Mouse (Mus musculus): ENCODE data around the gene Uhrf1bp1. TPM values are rescaled to one million over a fixed set of nuclear protein-coding genes. Genes with fewer than 3 reads are reported as not detected.

The Uhrf1bp1 gene
- polyA plus RNA-seq, 1 experiment, result 16.7 TPM

DNA sequence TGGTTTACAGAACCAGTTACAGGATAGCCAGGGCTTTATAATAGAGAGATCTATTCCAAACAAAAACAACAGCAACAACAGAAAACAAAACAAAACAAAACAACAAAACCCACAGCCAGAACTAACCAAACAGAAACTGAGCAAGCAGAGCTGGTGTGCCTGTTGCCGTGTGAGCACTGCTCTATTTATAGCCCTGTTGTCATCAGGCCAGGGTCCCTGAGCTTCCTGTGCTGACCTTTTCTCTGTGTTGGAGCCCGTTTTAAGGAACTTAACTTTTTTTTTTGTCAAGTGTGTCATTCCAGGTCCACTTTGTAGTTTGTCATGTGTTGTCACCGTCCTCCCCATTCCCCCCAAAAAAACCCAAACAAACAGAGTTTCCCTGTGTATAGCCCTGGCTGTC is 5.2 kb upstream of the Uhrf1bp1 start:
- TF ChIP-seq CTCF (IDR thresholded peaks at IDR 0.05; ENCODE audit: borderline replicate concordance, extremely low read depth, insufficient read depth, insufficient read length), result no peak
- no peak for TF ChIP-seq POLR2A (IDR thresholded peaks at IDR 0.05; ENCODE audit: borderline replicate concordance, extremely low read depth, insufficient read depth, insufficient read length, poor library complexity, severe bottlenecking)
- DNase-seq (ENCODE audit: low read depth), result no peak

DNA sequence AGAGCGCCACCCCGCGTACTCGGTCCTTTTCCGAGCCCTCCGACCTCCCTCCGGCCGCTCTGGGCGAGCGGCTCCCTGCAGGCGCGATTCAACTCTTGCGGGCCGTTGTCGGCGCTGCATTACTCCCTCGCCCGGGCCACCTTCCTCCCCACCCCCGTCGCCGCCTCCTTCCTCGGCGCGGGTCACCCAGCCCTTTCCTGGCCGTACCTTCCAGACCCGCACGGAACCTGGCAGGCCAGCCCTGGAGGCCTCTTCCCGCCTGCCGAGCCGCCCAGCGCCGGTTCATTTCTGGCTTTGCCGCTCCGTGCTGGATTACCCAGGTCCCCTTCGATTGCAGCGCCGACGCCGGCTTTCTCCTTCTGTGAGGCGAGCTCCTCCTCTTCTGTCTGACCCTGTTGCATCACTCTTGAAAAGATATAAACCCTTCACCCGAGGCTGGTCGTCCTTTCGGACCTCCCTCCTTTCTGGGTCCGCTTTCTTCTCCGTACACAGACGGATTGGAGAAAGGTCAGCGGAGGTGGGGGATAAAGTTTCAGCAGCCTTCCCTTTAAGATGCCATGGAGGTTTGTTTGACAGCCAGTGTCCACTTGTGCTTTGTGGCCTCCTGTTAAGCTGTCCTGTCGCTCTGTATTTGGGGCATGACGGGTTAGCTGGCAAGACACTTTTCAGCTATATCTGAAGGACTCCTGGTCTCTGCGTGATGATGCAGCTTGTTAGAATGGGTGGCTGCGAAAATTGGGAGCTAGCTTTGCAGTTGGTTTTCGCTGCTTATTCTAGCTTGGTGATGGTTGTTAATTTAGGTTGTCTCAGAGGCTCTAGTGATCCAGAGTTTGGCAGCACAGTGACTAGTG is 782 bp downstream of the Uhrf1bp1 start:
- TF ChIP-seq POLR2A (IDR thresholded peaks at IDR 0.05; ENCODE audit: borderline replicate concordance, extremely low read depth, insufficient read depth, insufficient read length, poor library complexity, severe bottlenecking), result no peak
- DNase-seq (ENCODE audit: low read depth), result peak; percentile 70

DNA sequence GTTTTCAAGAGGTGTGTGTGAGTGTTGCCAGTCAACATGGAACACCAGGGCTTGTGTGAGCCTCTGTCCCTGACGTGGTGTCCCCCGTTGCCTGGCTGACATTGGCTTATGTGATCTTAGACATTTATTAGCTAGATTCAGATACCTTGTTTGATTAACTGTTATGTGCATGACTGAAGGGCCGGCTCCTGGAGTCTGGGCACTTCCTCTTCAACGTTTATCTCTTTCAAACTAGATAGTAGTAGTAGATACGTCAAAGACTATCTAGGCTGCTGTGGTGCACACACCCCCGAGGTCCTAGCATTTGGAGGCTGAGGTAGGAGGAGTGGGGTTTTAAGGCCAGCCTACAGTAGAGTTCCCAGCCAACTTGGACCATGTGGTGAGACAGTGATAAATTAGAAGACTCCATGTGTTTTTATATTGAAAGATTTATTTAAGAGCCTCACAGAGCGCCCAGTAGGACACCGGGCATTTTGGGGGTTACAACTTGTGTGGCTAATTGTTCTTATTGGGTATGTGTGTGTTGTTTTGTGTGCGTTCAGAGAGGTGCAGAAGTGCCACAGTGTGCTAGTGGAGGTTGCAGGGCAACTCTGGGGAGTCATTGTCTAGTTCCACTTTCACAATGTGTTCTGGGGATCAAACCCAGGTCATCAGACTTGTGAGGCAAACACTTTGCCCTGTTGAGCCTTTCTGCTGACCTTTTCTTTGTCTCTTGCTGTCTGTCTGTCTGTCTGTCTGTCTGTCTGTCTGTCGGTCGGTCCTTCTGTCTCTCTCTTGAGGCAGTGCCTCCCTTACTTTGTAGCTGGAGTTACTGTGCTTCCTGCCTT is 1.6 kb downstream of the Uhrf1bp1 start:
- TF ChIP-seq CTCF (IDR thresholded peaks at IDR 0.05; ENCODE audit: borderline replicate concordance, extremely low read depth, insufficient read depth, insufficient read length) (no peak), POLR2A (IDR thresholded peaks at IDR 0.05; ENCODE audit: borderline replicate concordance, extremely low read depth, insufficient read depth, insufficient read length, poor library complexity, severe bottlenecking) (no peak)
- DNase-seq (ENCODE audit: low read depth), result no peak

DNA sequence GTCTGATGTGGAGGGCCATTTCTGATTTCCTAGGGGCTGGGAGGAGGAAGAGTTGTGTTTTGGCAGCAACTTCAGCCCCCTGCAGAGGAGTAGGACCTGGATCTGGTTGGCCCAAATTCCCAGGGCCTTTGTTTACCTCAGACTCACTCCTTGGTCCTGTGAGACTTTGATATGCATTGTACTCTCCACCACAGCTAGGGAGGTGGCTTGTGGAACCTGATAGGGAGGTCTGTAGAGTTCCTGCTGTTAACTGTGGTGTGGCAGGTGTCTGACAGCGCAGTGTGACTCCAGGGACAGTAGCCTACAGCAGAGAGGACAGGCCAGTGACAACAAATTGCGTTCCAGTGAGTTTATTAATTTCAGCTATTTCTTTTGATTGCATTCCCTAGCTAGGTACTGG is 2.9 kb downstream of the Uhrf1bp1 start:
- TF ChIP-seq CTCF (IDR thresholded peaks at IDR 0.05; ENCODE audit: borderline replicate concordance, extremely low read depth, insufficient read depth, insufficient read length) (no peak), POLR2A (IDR thresholded peaks at IDR 0.05; ENCODE audit: borderline replicate concordance, extremely low read depth, insufficient read depth, insufficient read length, poor library complexity, severe bottlenecking) (no peak)
- no peak for DNase-seq (ENCODE audit: low read depth)

DNA sequence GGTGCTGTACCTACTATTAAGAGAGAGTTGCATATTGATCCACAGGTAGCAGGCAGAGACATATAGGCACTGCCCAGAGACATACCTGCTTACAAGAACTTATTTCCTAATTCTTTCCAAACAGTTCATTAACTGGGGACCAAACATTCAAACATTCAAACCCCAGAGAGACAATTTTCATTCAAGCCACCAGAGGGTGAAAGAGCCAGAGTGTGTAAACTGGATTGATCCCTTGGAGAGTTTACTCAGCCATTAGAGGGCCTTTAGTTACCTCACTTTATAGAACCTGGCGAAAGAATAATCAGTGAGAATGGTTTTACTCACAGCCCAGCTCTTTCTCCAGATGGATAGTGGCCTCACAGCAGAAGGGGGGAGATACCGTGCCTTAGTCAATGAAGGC is 9.2 kb downstream of the Uhrf1bp1 start:
- no peak for DNase-seq (ENCODE audit: low read depth)
- no peak for TF ChIP-seq POLR2A (IDR thresholded peaks at IDR 0.05; ENCODE audit: borderline replicate concordance, extremely low read depth, insufficient read depth, insufficient read length, poor library complexity, severe bottlenecking)
- TF ChIP-seq CTCF (IDR thresholded peaks at IDR 0.05; ENCODE audit: borderline replicate concordance, extremely low read depth, insufficient read depth, insufficient read length), result no peak

DNA sequence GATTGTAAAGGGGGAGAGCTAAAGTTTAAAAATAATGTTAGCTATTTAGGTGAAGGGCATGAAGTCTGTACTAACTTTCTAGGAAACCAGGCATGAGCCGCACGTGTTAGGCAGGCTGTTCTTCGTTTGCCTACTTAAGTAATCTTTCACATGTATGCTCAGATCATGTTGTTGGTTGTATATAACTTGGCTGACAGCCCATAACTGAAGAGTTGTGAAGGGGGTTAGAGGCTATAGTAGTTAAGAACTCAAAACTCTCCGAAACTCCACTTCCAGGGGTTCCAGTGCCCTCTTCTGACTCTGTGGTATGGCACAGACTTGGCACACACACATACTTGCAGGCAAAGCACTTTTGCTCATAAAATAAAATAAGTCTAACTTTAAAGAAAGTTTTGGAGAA is 10.5 kb downstream of the Uhrf1bp1 start:
- no peak for TF ChIP-seq POLR2A (IDR thresholded peaks at IDR 0.05; ENCODE audit: borderline replicate concordance, extremely low read depth, insufficient read depth, insufficient read length, poor library complexity, severe bottlenecking)
- no peak for TF ChIP-seq CTCF (IDR thresholded peaks at IDR 0.05; ENCODE audit: borderline replicate concordance, extremely low read depth, insufficient read depth, insufficient read length)
- no peak for DNase-seq (ENCODE audit: low read depth)

DNA sequence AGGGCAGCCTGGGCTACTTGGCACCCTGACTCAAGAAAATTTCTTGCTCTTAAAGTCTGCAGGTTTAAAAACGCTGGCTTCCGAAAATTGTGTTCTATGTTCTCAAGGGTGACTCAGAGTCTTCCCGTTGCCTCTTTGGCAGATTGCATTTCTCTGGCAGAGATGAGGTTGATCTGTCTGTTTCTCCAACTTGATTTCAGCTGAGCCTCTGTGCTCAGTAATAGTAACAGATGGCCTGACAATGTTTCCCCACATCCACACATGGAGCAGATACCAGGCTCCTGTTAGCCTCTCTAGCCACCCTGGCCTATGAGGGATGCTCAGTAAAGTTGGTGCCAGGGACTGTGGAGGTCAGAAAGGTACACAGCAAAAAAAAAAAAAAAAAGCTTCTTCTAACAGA is 15.6 kb downstream of the Uhrf1bp1 start:
- no peak for TF ChIP-seq POLR2A (IDR thresholded peaks at IDR 0.05; ENCODE audit: borderline replicate concordance, extremely low read depth, insufficient read depth, insufficient read length, poor library complexity, severe bottlenecking)
- no peak for TF ChIP-seq CTCF (IDR thresholded peaks at IDR 0.05; ENCODE audit: borderline replicate concordance, extremely low read depth, insufficient read depth, insufficient read length)
- peak; percentile 52 for DNase-seq (ENCODE audit: low read depth)

DNA sequence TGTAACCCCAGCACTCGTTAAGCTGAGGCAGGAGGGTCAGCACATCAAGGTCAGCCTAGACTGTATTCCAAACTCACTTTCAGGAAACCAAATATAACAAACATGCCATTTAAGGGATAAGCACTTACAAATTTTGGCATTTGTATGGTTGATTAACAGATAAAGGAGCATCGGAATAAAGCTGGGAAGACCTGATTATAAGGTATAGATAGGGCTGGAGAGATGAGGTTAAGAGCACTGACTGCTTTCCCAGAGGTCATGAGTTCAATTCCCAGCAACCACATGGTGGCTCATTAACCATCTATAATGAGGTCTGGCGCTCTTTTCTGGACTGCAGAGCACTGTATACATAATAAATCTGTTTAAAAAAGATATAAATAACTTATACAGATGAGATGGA is 17.3 kb downstream of the Uhrf1bp1 start:
- DNase-seq (ENCODE audit: low read depth), result no peak
- TF ChIP-seq POLR2A (IDR thresholded peaks at IDR 0.05; ENCODE audit: borderline replicate concordance, extremely low read depth, insufficient read depth, insufficient read length, poor library complexity, severe bottlenecking) (no peak), CTCF (IDR thresholded peaks at IDR 0.05; ENCODE audit: borderline replicate concordance, extremely low read depth, insufficient read depth, insufficient read length) (no peak)

DNA sequence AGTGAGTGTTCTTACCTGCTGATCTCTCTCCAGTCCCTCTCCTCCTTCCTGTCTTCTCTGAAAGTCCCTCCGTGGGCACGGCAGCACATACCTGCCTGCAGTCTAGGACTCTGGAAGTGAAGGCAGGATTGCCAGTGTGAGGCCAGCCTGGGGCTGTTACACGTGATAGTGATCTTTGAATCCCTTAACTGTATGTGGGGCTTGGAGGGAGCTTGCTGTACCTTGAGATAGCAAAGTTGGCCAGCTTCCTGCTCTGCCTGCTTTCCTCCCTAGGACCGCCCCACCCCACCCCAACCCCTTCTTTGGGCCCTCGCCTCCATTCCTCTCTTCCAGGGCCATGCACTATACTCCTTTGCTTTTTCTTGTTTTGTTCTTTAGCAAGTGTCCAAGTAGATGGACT is 18.3 kb downstream of the Uhrf1bp1 start:
- no peak for TF ChIP-seq POLR2A (IDR thresholded peaks at IDR 0.05; ENCODE audit: borderline replicate concordance, extremely low read depth, insufficient read depth, insufficient read length, poor library complexity, severe bottlenecking)
- no peak for TF ChIP-seq CTCF (IDR thresholded peaks at IDR 0.05; ENCODE audit: borderline replicate concordance, extremely low read depth, insufficient read depth, insufficient read length)

DNA sequence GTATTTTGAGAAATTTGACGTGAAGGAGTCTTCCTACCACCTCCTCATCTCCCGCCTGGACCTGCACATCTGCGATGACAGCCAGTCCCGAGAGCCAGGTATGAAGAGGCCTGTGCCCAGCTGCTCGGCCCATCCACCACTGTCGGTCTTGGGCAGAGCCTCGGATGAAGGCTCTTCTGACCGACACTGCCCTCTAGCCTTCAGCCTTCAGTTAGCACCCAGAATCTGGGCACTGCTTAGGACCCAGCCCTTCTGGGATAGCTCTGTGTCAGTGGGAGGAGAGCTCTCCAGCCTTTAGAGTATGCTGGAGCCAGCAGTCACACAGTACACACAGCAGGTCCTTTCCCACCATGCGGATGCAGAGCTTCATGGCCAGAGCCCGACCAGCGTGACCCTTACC is 25.3 kb downstream of the Uhrf1bp1 start:
- peak; percentile 6 for DNase-seq (ENCODE audit: low read depth)
- peak; percentile 42; the same call in 1 of the 2 replicates for TF ChIP-seq CTCF (IDR thresholded peaks at IDR 0.05; ENCODE audit: borderline replicate concordance, extremely low read depth, insufficient read depth, insufficient read length)
- TF ChIP-seq POLR2A (IDR thresholded peaks at IDR 0.05; ENCODE audit: borderline replicate concordance, extremely low read depth, insufficient read depth, insufficient read length, poor library complexity, severe bottlenecking), result no peak

More for the DNA sequence above, 18.3 kb downstream of the Uhrf1bp1 start:
- DNase-seq (ENCODE audit: low read depth), result no peak

DNA sequence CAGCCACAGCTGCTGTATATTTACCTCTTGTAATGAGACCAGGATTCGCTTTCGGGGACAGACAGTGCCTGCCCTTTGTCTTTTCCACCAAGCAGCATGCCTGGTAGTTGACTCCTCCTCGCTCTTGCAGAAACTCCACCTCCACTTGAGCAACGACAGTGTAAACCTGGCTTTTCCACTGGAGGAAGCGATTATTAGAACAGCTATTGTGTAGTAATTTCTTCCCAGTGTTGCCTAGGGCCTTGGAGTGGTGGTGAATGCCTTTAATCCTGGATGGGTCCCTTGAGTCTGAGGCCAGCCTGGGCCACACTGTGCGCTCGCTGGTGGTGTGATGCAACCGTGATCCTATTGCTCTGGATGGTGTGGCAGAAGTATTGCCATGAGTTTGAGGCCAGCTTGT is 26.9 kb downstream of the Uhrf1bp1 start:
- DNase-seq (ENCODE audit: low read depth), result no peak
- TF ChIP-seq POLR2A (IDR thresholded peaks at IDR 0.05; ENCODE audit: borderline replicate concordance, extremely low read depth, insufficient read depth, insufficient read length, poor library complexity, severe bottlenecking) (no peak), CTCF (IDR thresholded peaks at IDR 0.05; ENCODE audit: borderline replicate concordance, extremely low read depth, insufficient read depth, insufficient read length) (no peak)

Measured in brain, embryonic 14.5 days (tissue).